Mouse (Mus musculus): ENCODE data around the gene Cd34. TPM values are rescaled to one million over a fixed set of nuclear protein-coding genes. Genes with fewer than 3 reads are reported as not detected.

Gene Cd34
- total and polyA plus RNA-seq, 2 experiments from 2014 or later, result 22.0 to 23.9 TPM

DNA sequence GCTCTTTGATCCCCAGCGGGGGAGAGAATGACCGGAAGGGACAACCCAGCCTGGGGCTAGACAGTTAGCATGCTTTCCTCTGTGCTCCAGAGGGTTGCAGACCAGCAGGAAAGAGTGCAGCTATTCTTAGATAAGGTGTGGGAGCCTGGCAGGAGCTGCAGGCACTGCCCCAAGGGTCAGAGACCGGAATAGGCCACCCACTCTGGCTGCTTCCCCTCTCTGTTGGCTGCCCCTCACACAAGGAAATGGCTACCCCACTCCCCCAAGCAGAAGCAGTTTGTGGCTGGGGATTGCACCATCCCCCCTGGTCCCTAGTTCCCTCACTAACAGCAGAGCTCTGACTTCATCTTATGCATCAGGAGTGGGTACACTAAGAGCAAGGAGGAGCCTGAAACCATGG, 10.7 kb upstream of the Cd34 start:
- Histone ChIP-seq H3K36me3 (ENCODE audit: insufficient read depth) (no peaks in the 10 kb centered on the region), H3K27ac (ENCODE audit: low read depth, low read length) (no peak overlapping the region), H3K4me3 (ENCODE audit: low read depth, low read length) (no peak overlapping the region), H3K9ac (no peak overlapping the region), H3K4me1 (ENCODE audit: insufficient read depth) (no peaks in the 10 kb centered on the region), H3K9me3 (ENCODE audit: low read length) (no peaks in the 10 kb centered on the region), H3K4me2 (ENCODE audit: low read depth) (no peak overlapping the region), H3K27me3 (ENCODE audit: insufficient read depth, low read length) (no peaks in the 10 kb centered on the region)
- ATAC-seq (no peak), DNase-seq (no peak)
- TF ChIP-seq CTCF (IDR thresholded peaks at IDR 0.05; ENCODE audit: low read depth), result no peak
- WGBS, result 68% methylated on average over 3 of the region's 3 CpGs

DNA sequence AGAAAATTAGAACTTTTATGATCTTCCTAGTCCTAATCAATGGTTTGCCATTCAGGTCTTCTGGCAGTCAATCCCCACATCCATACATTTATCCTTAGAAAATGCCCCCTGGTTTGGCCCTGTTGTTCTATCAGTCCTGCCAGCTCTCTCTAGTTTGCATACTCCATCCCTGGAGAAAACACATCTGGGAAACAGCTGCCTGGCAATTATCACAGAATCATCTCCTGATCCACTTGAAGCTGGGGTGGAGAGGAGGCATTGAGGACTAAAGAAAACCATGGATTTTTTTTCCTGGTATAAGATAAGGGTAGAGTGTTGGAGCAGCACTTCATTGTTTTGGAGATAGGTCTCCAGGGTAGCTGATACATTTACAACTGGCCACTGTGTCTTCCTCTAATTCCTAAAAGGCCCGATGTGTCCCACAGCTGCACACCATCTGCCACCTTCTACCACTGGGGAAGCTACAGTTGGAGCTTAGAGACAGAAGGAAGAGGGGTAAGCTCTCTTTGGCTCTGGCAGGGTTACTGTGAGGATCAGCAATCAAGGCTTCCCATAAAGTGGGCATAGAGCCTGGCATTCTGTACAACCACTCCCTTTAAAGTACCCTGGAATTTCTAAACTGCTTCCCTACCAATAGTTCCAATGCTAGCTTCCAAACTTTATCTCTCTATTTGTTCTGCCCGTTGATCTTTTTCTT, 9.2 kb upstream of the Cd34 start:
- Histone ChIP-seq H3K4me2 (ENCODE audit: low read depth) (no peak overlapping the region), H3K4me1 (ENCODE audit: insufficient read depth) (no peaks in the 10 kb centered on the region), H3K27me3 (ENCODE audit: insufficient read depth, low read length) (no peaks in the 10 kb centered on the region), H3K27ac (ENCODE audit: low read depth, low read length) (peak overlapping the region; percentile 21; the same call in 1 of the 2 replicates), H3K36me3 (ENCODE audit: insufficient read depth) (no peaks in the 10 kb centered on the region), H3K9me3 (ENCODE audit: low read length) (no peaks in the 10 kb centered on the region), H3K4me3 (ENCODE audit: low read depth, low read length) (no peak overlapping the region), H3K9ac (no peak overlapping the region)
- ATAC-seq (peak; percentile 81), DNase-seq (no peak)
- no peak for TF ChIP-seq CTCF (IDR thresholded peaks at IDR 0.05; ENCODE audit: low read depth)
- WGBS, result 66% methylated on average over 2 of the region's 2 CpGs

DNA sequence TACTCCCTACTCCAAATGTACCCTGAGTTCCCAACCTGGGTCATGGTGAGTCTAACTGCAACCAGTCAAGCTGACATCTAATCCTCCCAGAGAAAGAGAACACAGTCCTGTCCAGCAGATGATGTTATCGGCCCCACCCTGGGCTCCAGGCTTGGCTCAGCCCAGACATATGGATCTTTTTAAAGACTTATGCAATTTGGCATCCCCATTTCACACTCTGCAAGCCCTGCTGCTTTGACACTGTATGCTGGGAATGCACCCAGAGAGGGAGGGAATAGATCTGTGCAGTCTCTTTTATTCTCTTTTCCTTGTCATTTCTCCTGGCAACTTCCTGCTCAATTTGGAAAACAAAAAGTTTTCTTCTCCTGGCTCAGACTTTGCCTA, 8.7 kb upstream of the Cd34 start:
- Histone ChIP-seq H3K36me3 (ENCODE audit: insufficient read depth) (no peaks in the 10 kb centered on the region), H3K4me3 (ENCODE audit: low read depth, low read length) (no peak overlapping the region), H3K9ac (no peak overlapping the region), H3K27me3 (ENCODE audit: insufficient read depth, low read length) (no peaks in the 10 kb centered on the region), H3K9me3 (ENCODE audit: low read length) (no peaks in the 10 kb centered on the region), H3K4me2 (ENCODE audit: low read depth) (no peak overlapping the region), H3K4me1 (ENCODE audit: insufficient read depth) (no peaks in the 10 kb centered on the region), H3K27ac (ENCODE audit: low read depth, low read length) (no peak overlapping the region)
- ATAC-seq, result peak; percentile 95
- TF ChIP-seq CTCF (IDR thresholded peaks at IDR 0.05; ENCODE audit: low read depth), result no peak
- 47% methylated on average over 1 of the region's 1 CpGs for WGBS
- DNase-seq, result peak; percentile 79

DNA sequence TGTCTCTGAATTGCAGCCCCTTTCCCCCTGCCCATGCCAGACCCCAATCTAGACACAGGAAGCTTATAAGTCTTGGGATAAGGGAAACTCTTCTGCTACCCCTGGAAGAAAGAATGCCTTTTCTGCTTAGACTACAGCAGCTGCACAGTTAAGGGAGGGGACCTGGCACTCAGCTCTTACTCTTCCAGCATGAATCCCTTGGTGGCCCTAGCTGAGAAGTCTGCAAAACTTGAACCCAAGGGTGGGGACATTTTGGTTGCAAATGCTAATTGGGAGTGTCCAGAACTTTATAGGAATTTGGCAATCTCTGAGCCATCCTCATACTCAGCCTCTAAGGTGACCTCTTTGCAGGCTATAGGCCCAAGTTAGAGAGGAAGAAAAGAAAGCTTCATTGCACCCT, 7.9 kb upstream of the Cd34 start:
- no peak for DNase-seq
- Histone ChIP-seq H3K9me3 (ENCODE audit: low read length) (no peaks in the 10 kb centered on the region), H3K4me1 (ENCODE audit: insufficient read depth) (no peaks in the 10 kb centered on the region), H3K27me3 (ENCODE audit: insufficient read depth, low read length) (no peaks in the 10 kb centered on the region), H3K27ac (ENCODE audit: low read depth, low read length) (peak overlapping the region; percentile 40; the same call in 1 of the 2 replicates), H3K36me3 (ENCODE audit: insufficient read depth) (no peaks in the 10 kb centered on the region), H3K4me2 (ENCODE audit: low read depth) (no peak overlapping the region), H3K9ac (no peak overlapping the region), H3K4me3 (ENCODE audit: low read depth, low read length) (no peak overlapping the region)
- ATAC-seq, result no peak
- TF ChIP-seq CTCF (IDR thresholded peaks at IDR 0.05; ENCODE audit: low read depth), result no peak

DNA sequence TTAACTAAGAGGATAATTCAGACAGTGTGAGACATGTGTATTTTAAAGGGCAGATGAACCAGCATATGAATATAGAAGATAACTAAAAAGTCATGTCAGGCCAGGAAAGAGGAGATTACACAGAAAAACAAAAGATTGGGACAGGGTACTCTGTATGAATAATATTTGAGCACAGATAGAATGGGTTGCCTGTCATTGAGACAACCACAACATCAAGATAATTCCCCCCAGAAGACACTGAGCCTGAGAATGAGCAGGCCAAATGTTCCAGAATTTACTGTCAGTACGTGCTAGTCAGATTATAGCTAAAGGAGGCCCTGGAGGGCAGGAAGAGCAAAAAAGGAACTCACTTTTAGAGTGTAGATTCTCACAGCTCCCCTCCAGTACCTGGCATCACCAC, 3.3 kb upstream of the Cd34 start:
- DNase-seq (no peak), ATAC-seq (no peak)
- Histone ChIP-seq H3K4me2 (ENCODE audit: low read depth) (no peak overlapping the region), H3K27me3 (ENCODE audit: insufficient read depth, low read length) (peaks cover 13% of the 10 kb centered on the region; the same call in 1 of the 2 replicates), H3K9me3 (ENCODE audit: low read length) (no peaks in the 10 kb centered on the region), H3K9ac (no peak overlapping the region), H3K36me3 (ENCODE audit: insufficient read depth) (no peaks in the 10 kb centered on the region), H3K4me1 (ENCODE audit: insufficient read depth) (peaks cover 8% of the 10 kb centered on the region; the same call in 1 of the 2 replicates), H3K4me3 (ENCODE audit: low read depth, low read length) (no peak overlapping the region), H3K27ac (ENCODE audit: low read depth, low read length) (no peak overlapping the region)
- no peak for TF ChIP-seq CTCF (IDR thresholded peaks at IDR 0.05; ENCODE audit: low read depth)
- WGBS, result 38% methylated on average over 1 of the region's 1 CpGs

DNA sequence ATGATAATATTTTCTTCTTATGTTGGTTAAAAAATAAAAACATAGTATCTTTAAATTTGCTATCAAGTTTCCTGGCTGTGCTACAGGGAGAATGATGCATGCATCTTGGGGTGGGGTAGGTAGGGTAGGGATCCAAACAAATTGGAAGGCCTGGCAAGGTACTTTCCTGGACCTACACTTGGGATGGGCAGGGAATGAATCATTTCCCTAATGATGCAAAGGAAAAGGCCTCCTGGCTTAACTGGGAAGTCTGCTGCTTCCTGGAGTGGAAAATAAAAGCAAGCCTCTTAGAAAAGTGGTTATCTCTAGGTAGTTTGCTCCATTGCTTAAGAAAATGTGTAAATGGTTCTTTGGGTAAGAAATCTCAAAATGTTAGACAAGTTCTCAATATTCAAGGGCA, 2.9 kb downstream of the Cd34 start:
- DNase-seq (no peak), ATAC-seq (no peak)
- H3K9me3 ChIP-seq (ENCODE audit: low read length), result no peaks in the 10 kb centered on the region
- no peak overlapping the region for H3K4me2 ChIP-seq (ENCODE audit: low read depth)
- H3K4me3 ChIP-seq (ENCODE audit: low read depth, low read length), result no peak overlapping the region
- peaks cover 8% of the 10 kb centered on the region; the same call in 1 of the 2 replicates for H3K4me1 ChIP-seq (ENCODE audit: insufficient read depth)
- H3K36me3 ChIP-seq (ENCODE audit: insufficient read depth), result no peaks in the 10 kb centered on the region
- H3K9ac ChIP-seq, result no peak overlapping the region
- H3K27ac ChIP-seq (ENCODE audit: low read depth, low read length), result no peak overlapping the region
- no peak for TF ChIP-seq CTCF (IDR thresholded peaks at IDR 0.05; ENCODE audit: low read depth)
- H3K27me3 ChIP-seq (ENCODE audit: insufficient read depth, low read length), result peaks cover 13% of the 10 kb centered on the region; the same call in 1 of the 2 replicates

DNA sequence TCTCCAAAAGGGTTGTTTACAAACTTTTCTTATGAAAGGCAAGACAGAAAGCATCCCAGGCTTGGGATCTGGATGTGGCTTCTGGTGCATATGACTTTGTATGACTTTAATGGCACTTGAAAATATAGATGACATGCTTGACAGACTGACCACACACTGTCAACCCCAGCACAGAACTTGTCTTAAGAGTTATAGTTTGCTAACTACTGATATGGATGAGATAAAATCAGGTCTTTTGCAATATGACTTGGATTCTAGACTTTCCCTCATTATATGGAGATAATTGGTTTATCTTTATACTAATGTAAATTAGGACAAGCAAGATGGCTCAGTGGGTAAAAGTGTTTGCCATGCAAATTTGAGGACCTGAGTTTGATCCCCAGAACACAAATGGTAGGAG, 4.3 kb downstream of the Cd34 start:
- no peak overlapping the region for H3K4me2 ChIP-seq (ENCODE audit: low read depth)
- H3K36me3 ChIP-seq (ENCODE audit: insufficient read depth), result no peaks in the 10 kb centered on the region
- H3K27me3 ChIP-seq (ENCODE audit: insufficient read depth, low read length), result peaks cover 13% of the 10 kb centered on the region; the same call in 1 of the 2 replicates
- no peak overlapping the region for H3K27ac ChIP-seq (ENCODE audit: low read depth, low read length)
- no peak overlapping the region for H3K9ac ChIP-seq
- no peak overlapping the region for H3K4me3 ChIP-seq (ENCODE audit: low read depth, low read length)
- no peak for TF ChIP-seq CTCF (IDR thresholded peaks at IDR 0.05; ENCODE audit: low read depth)
- ATAC-seq, result no peak
- no peak for DNase-seq
- no peaks in the 10 kb centered on the region for H3K9me3 ChIP-seq (ENCODE audit: low read length)
- H3K4me1 ChIP-seq (ENCODE audit: insufficient read depth), result peaks cover 8% of the 10 kb centered on the region; the same call in 1 of the 2 replicates

Measured in forebrain, postnatal 0 days (tissue).